In the genomic region with DNA sequence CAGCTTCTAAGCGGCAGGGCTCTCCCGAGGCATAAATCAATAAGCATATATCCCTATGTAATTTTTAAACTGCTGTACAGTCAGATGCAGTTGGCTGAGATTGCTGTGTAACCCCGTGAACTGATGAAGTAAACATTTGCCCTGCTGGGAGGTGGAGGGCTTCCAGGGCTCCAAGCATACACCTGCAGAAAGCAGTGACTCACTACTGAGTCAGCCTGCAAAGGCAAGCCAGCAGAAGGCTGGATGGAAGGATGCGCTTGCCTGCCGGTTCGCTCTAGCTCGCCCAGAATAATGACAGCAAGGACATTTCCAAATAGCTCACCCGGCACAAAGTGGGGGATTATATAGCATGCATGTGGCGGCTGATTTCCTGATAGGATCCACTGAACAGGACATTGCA, we compare ENCODE assay signal across 12 mouse cellular contexts.
DNase-seq lines count a peak whose midpoint lies in the region; ATAC-seq and TF ChIP-seq lines count a peak whose summit lies in the region.
"Had no signal": no experiment of that assay in that cellular context is flagged by ENCODE, and none has a peak within 500 bp of the region (broad histone marks: within the 10 kb centered on the region; RNA-seq: fewer than 3 reads in every experiment).

No protein-coding gene starts in this region.

- peak; percentile 91 for ATAC-seq in stomach, embryonic 14.5 days (ENCODE audit: insufficient number of reproducible peaks, insufficient read depth, low FRiP score, low read depth)
- no peak for ATAC-seq in kidney, embryonic 14.5 days (ENCODE audit: low FRiP score, low TSS enrichment)
- ATAC-seq: forebrain, embryonic 14.5 days had no signal

- peak; percentile 17 to 34 for DNase-seq in cerebellum, adult 18-20 months
- no peak for DNase-seq in cerebellum, adult 9-10 months
- DNase-seq in lung, adult 18-20 months: peak; percentile 11 to 29
- DNase-seq in lung, adult 2 months: no peak
- DNase-seq in left cerebral cortex, postnatal 36 days (ENCODE audit: low spot score in 2 of 2): peak; percentile 31 to 49
- DNase-seq in heart, postnatal 14 days: no peak
- DNase-seq: B cell, adult 2 months; retina, postnatal 1 day had no signal

- no peaks in the 10 kb centered on the region for H3K27me3 ChIP-seq in stomach, embryonic 14.5 days (ENCODE audit: control insufficient read depth, insufficient read depth, low read length)
- no peaks in the 10 kb centered on the region for H3K27me3 ChIP-seq in kidney, embryonic 14.5 days (ENCODE audit: control insufficient read depth, insufficient read depth, low read length)
- H3K27me3 ChIP-seq: megakaryocyte, embryonic 14.5 days had no signal

- WGBS in lung, adult 2 months: 46% methylated on average over 9 of the region's 9 CpGs
- 22% methylated on average over 9 of the region's 9 CpGs for WGBS in stomach, embryonic 14.5 days
- 58% methylated on average over 9 of the region's 9 CpGs for WGBS in kidney, embryonic 14.5 days

- TF ChIP-seq POLR2A in lung, adult 2 months (IDR thresholded peaks at IDR 0.05; ENCODE audit: borderline replicate concordance, extremely low read depth, low read depth, low read length): no peak

- H3K9me3 ChIP-seq in stomach, embryonic 14.5 days (ENCODE audit: control insufficient read depth, low read depth, low read length): no peaks in the 10 kb centered on the region
- H3K9me3 ChIP-seq in kidney, embryonic 14.5 days (ENCODE audit: control insufficient read depth, low read length): no peaks in the 10 kb centered on the region

- H3K4me2 ChIP-seq in stomach, embryonic 14.5 days (replicated peaks; ENCODE audit: low read depth, low read length): no peak overlapping the region
- no peak overlapping the region for H3K4me2 ChIP-seq in kidney, embryonic 14.5 days (replicated peaks; ENCODE audit: low read depth, low read length)

- no peaks in the 10 kb centered on the region for H3K4me1 ChIP-seq in lung, adult 2 months (ENCODE audit: control insufficient read depth, insufficient read depth, low read length)
- no peaks in the 10 kb centered on the region for H3K4me1 ChIP-seq in stomach, embryonic 14.5 days (ENCODE audit: control insufficient read depth, insufficient read depth, low read length)
- no peaks in the 10 kb centered on the region for H3K4me1 ChIP-seq in kidney, embryonic 14.5 days (ENCODE audit: control insufficient read depth, insufficient read depth, low read length)
- H3K4me1 ChIP-seq: megakaryocyte, embryonic 14.5 days had no signal

- no peak overlapping the region for H3K27ac ChIP-seq in stomach, embryonic 14.5 days (ENCODE audit: low read length)
- H3K27ac ChIP-seq in kidney, embryonic 14.5 days (ENCODE audit: low read depth, low read length): no peak overlapping the region

- no peak overlapping the region for H3K9ac ChIP-seq in stomach, embryonic 14.5 days (replicated peaks; ENCODE audit: low read depth, low read length)
- H3K9ac ChIP-seq in kidney, embryonic 14.5 days (ENCODE audit: low read depth, low read length): no peak overlapping the region

- intact Hi-C loops in left cerebral cortex, postnatal 36 days (cut with DNase I): no loop called here
- intact Hi-C loops in heart, postnatal 14 days (cut with DNase I): no loop called here

- no peak for TF ChIP-seq CTCF in lung, adult 2 months (IDR thresholded peaks at IDR 0.05; ENCODE audit: insufficient read depth, low read length)

- no peaks in the 10 kb centered on the region for H3K36me3 ChIP-seq in stomach, embryonic 14.5 days (ENCODE audit: control insufficient read depth, insufficient read depth, low read length)
- no peaks in the 10 kb centered on the region for H3K36me3 ChIP-seq in kidney, embryonic 14.5 days (ENCODE audit: control insufficient read depth, insufficient read depth, low read length)

- no peak overlapping the region for H3K4me3 ChIP-seq in lung, adult 2 months (replicated peaks; ENCODE audit: extremely low read depth, low read depth, low read length)
- no peak overlapping the region for H3K4me3 ChIP-seq in stomach, embryonic 14.5 days (ENCODE audit: low read depth, low read length)
- no peak overlapping the region for H3K4me3 ChIP-seq in kidney, embryonic 14.5 days (ENCODE audit: low read length)
- H3K4me3 ChIP-seq: megakaryocyte, embryonic 14.5 days had no signal

Comparison
In these comparisons a context has a peak if more than half of its experiments do, and no peak if none do; other contexts are left out.
1. DNase-seq: peak in cerebellum, adult 18-20 months (2 of 2), lung, adult 18-20 months (2 of 2) and left cerebral cortex, postnatal 36 days (2 of 2); none in cerebellum, adult 9-10 months (single experiment), lung, adult 2 months (single experiment) and heart, postnatal 14 days (0 of 2).